10 mouse cellular contexts compared by ENCODE assay signal in genomic region chr2:10300244-10300643, GRCm38 (mm10).
DNase-seq lines count a peak whose midpoint lies in the region; ATAC-seq and TF ChIP-seq lines count a peak whose summit lies in the region.
"Had no signal": no experiment of that assay in that cellular context is flagged by ENCODE, and none has a peak within 500 bp of the region (broad histone marks: within the 10 kb centered on the region; RNA-seq: fewer than 3 reads in every experiment).

No protein-coding gene starts in this region.

- peak; percentile 68 for TF ChIP-seq CTCF in ES-Bruce4 (IDR thresholded peaks at IDR 0.05; ENCODE audit: low read depth, low read length)

- no peaks in the 10 kb centered on the region for H3K9me3 ChIP-seq in liver, embryonic 11.5 days (ENCODE audit: control insufficient read depth, low read length)
- no peaks in the 10 kb centered on the region for H3K9me3 ChIP-seq in ES-Bruce4 (replicated peaks; ENCODE audit: control insufficient read depth, insufficient read depth, low read length, poor library complexity, severe bottlenecking)

- H3K27me3 ChIP-seq in liver, embryonic 11.5 days (replicated peaks; ENCODE audit: control insufficient read depth, insufficient read depth, low read length) = no peaks in the 10 kb centered on the region
- H3K27me3 ChIP-seq in ES-Bruce4 (ENCODE audit: control insufficient read depth, insufficient read depth, low read length, poor library complexity, severe bottlenecking) = peaks cover 2% of the 10 kb centered on the region; the same call in 1 of the 2 replicates

- ATAC-seq in liver, embryonic 11.5 days (replicated peaks; ENCODE audit: low FRiP score) = no peak
- ATAC-seq in megakaryocyte progenitor cell, adult 5-6 weeks (replicated peaks; ENCODE audit: poor library complexity) = peak; percentile 61
- ATAC-seq in erythroid progenitor cell, adult 5-6 weeks (replicated peaks; ENCODE audit: low FRiP score, poor library complexity, severe bottlenecking) = no peak

- H3K4me3 ChIP-seq in liver, embryonic 11.5 days (ENCODE audit: low read depth, low read length) = no peak overlapping the region
- no peak overlapping the region for H3K4me3 ChIP-seq in ES-Bruce4 (ENCODE audit: low read depth, low read length)
- H3K4me3 ChIP-seq: erythroblast, embryonic 14.5 days had no signal

- DNase-seq in cerebellum, postnatal 14 days = peak; percentile 29 to 67
- DNase-seq in cerebellum, adult 11-12 months = no peak
- DNase-seq in liver = peak; percentile 33
- no peak for DNase-seq in liver, embryonic 11.5 days (ENCODE audit: low spot score)
- DNase-seq in Muller cell, postnatal 12 days (ENCODE audit: inconsistent ontology term) = no peak

- peaks cover 9% of the 10 kb centered on the region for H3K4me1 ChIP-seq in liver, embryonic 11.5 days (replicated peaks; ENCODE audit: control insufficient read depth, insufficient read depth, low read length)
- H3K4me1 ChIP-seq in ES-Bruce4 (ENCODE audit: control insufficient read depth, insufficient read depth, low read length) = no peaks in the 10 kb centered on the region

- no peak overlapping the region for H3K27ac ChIP-seq in liver, embryonic 11.5 days (ENCODE audit: low read depth, low read length)
- no peak overlapping the region for H3K27ac ChIP-seq in ES-Bruce4 (ENCODE audit: insufficient read depth, low read length)
- H3K27ac ChIP-seq: macrophage had no signal

- H3K4me2 ChIP-seq in liver, embryonic 11.5 days = no peak overlapping the region

- no peak for TF ChIP-seq POLR2A in ES-Bruce4 (IDR thresholded peaks at IDR 0.05; ENCODE audit: insufficient read depth, low read length)

- no peak for TF ChIP-seq EP300 in ES-Bruce4 (IDR thresholded peaks at IDR 0.05; ENCODE audit: insufficient read depth, low read depth, low read length)

- H3K36me3 ChIP-seq in liver, embryonic 11.5 days (ENCODE audit: control insufficient read depth, insufficient read depth, low read length) = no peaks in the 10 kb centered on the region
- H3K36me3 ChIP-seq in ES-Bruce4 (ENCODE audit: control insufficient read depth, insufficient read depth, low read length, poor library complexity, severe bottlenecking) = no peaks in the 10 kb centered on the region

- 46% methylated on average over 7 of the region's 7 CpGs for WGBS in liver, embryonic 11.5 days

- no peak overlapping the region for H3K9ac ChIP-seq in liver, embryonic 11.5 days (ENCODE audit: low read depth, low read length)
- no peak overlapping the region for H3K9ac ChIP-seq in ES-Bruce4 (ENCODE audit: low read depth, poor library complexity, severe bottlenecking)

Comparison
In these comparisons a context has a peak if more than half of its experiments do, and no peak if none do; other contexts are left out.
1. DNase-seq: peak in cerebellum, postnatal 14 days (2 of 2) and liver (single experiment); none in cerebellum, adult 11-12 months (single experiment), liver, embryonic 11.5 days (single experiment) and Muller cell, postnatal 12 days (single experiment).